Mouse (Mus musculus): ENCODE results near the gene Tysnd1. TPM values are rescaled to one million over a fixed set of nuclear protein-coding genes. Genes with fewer than 3 reads are reported as not detected.

Tysnd1 gene
- polyA plus RNA-seq, 1 experiment from 2014 or later: 35.5 TPM

GRCm38 (mm10) chr10:61656928-61657882, 38.1 kb upstream of the Tysnd1 start:
- Histone ChIP-seq H3K27ac (ENCODE audit: low read depth, low read length) (no peak overlapping the region), H3K4me2 (ENCODE audit: low read depth) (no peak overlapping the region), H3K4me1 (ENCODE audit: control insufficient read depth, insufficient read depth, low read length) (no peaks in the 10 kb centered on the region), H3K9ac (ENCODE audit: low read length) (no peak overlapping the region), H3K4me3 (ENCODE audit: low read depth, low read length) (no peak overlapping the region), H3K9me3 (ENCODE audit: control insufficient read depth, low read length) (no peaks in the 10 kb centered on the region), H3K36me3 (ENCODE audit: control insufficient read depth, insufficient read depth, low read length) (peaks cover 5% of the 10 kb centered on the region), H3K27me3 (ENCODE audit: control insufficient read depth, insufficient read depth, low read length) (no peaks in the 10 kb centered on the region)
- no peak for ATAC-seq (ENCODE audit: insufficient read depth, low FRiP score, low TSS enrichment)
- DNase-seq (ENCODE audit: low spot score): no peak
- 92% methylated on average over 18 of the region's 18 CpGs for WGBS

GRCm38 (mm10) chr10:61657985-61658384, 37.3 kb upstream of the Tysnd1 start:
- ATAC-seq (ENCODE audit: insufficient read depth, low FRiP score, low TSS enrichment) (no peak), DNase-seq (ENCODE audit: low spot score) (peak; percentile 31)
- Histone ChIP-seq H3K9me3 (ENCODE audit: control insufficient read depth, low read length) (no peaks in the 10 kb centered on the region), H3K27ac (ENCODE audit: low read depth, low read length) (no peak overlapping the region), H3K4me3 (ENCODE audit: low read depth, low read length) (no peak overlapping the region), H3K4me2 (ENCODE audit: low read depth) (no peak overlapping the region), H3K36me3 (ENCODE audit: control insufficient read depth, insufficient read depth, low read length) (peaks cover 7% of the 10 kb centered on the region), H3K4me1 (ENCODE audit: control insufficient read depth, insufficient read depth, low read length) (no peaks in the 10 kb centered on the region), H3K27me3 (ENCODE audit: control insufficient read depth, insufficient read depth, low read length) (no peaks in the 10 kb centered on the region), H3K9ac (ENCODE audit: low read length) (no peak overlapping the region)
- WGBS: 37% methylated on average over 4 of the region's 4 CpGs

- Histone ChIP-seq H3K9me3 (ENCODE audit: control insufficient read depth, low read length) (no peaks in the 10 kb centered on the region), H3K4me3 (ENCODE audit: low read depth, low read length) (no peak overlapping the region), H3K36me3 (ENCODE audit: control insufficient read depth, insufficient read depth, low read length) (peaks cover 9% of the 10 kb centered on the region), H3K4me2 (ENCODE audit: low read depth) (no peak overlapping the region), H3K27ac (ENCODE audit: low read depth, low read length) (no peak overlapping the region), H3K4me1 (ENCODE audit: control insufficient read depth, insufficient read depth, low read length) (no peaks in the 10 kb centered on the region), H3K9ac (ENCODE audit: low read length) (no peak overlapping the region), H3K27me3 (ENCODE audit: control insufficient read depth, insufficient read depth, low read length) (no peaks in the 10 kb centered on the region)
- DNase-seq (ENCODE audit: low spot score): no peak
- 74% methylated on average over 8 of the region's 8 CpGs for WGBS
- ATAC-seq (ENCODE audit: insufficient read depth, low FRiP score, low TSS enrichment): no peak
Measured at GRCm38 (mm10) chr10:61661887-61662286, 33.4 kb upstream of the Tysnd1 start.

GRCm38 (mm10) chr10:61662391-61662988, 32.8 kb upstream of the Tysnd1 start:
- H3K4me2 ChIP-seq (ENCODE audit: low read depth): no peak overlapping the region
- ATAC-seq (ENCODE audit: insufficient read depth, low FRiP score, low TSS enrichment): no peak
- H3K4me1 ChIP-seq (ENCODE audit: control insufficient read depth, insufficient read depth, low read length): no peaks in the 10 kb centered on the region
- no peak overlapping the region for H3K4me3 ChIP-seq (ENCODE audit: low read depth, low read length)
- WGBS: 65% methylated on average over 10 of the region's 10 CpGs
- no peak for DNase-seq (ENCODE audit: low spot score)
- H3K27me3 ChIP-seq (ENCODE audit: control insufficient read depth, insufficient read depth, low read length): no peaks in the 10 kb centered on the region
- H3K27ac ChIP-seq (ENCODE audit: low read depth, low read length): no peak overlapping the region
- peaks cover 9% of the 10 kb centered on the region for H3K36me3 ChIP-seq (ENCODE audit: control insufficient read depth, insufficient read depth, low read length)
- H3K9me3 ChIP-seq (ENCODE audit: control insufficient read depth, low read length): no peaks in the 10 kb centered on the region
- H3K9ac ChIP-seq (ENCODE audit: low read length): no peak overlapping the region; the same call in 1 of the 2 replicates

GRCm38 (mm10) chr10:61665111-61665510, 30.2 kb upstream of the Tysnd1 start:
- H3K27me3 ChIP-seq (ENCODE audit: control insufficient read depth, insufficient read depth, low read length): no peaks in the 10 kb centered on the region
- peaks cover 19% of the 10 kb centered on the region for H3K36me3 ChIP-seq (ENCODE audit: control insufficient read depth, insufficient read depth, low read length)
- H3K4me1 ChIP-seq (ENCODE audit: control insufficient read depth, insufficient read depth, low read length): no peaks in the 10 kb centered on the region
- no peak overlapping the region for H3K4me3 ChIP-seq (ENCODE audit: low read depth, low read length)
- ATAC-seq (ENCODE audit: insufficient read depth, low FRiP score, low TSS enrichment) (no peak), DNase-seq (ENCODE audit: low spot score) (no peak)
- H3K4me2 ChIP-seq (ENCODE audit: low read depth): no peak overlapping the region
- H3K27ac ChIP-seq (ENCODE audit: low read depth, low read length): no peak overlapping the region
- no peak overlapping the region for H3K9ac ChIP-seq (ENCODE audit: low read length)
- 92% methylated on average over 10 of the region's 10 CpGs for WGBS
- no peaks in the 10 kb centered on the region for H3K9me3 ChIP-seq (ENCODE audit: control insufficient read depth, low read length)

- no peak for DNase-seq (ENCODE audit: low spot score)
- Histone ChIP-seq H3K36me3 (ENCODE audit: control insufficient read depth, insufficient read depth, low read length) (peaks cover 25% of the 10 kb centered on the region), H3K27ac (ENCODE audit: low read depth, low read length) (no peak overlapping the region), H3K4me3 (ENCODE audit: low read depth, low read length) (no peak overlapping the region), H3K9me3 (ENCODE audit: control insufficient read depth, low read length) (no peaks in the 10 kb centered on the region), H3K27me3 (ENCODE audit: control insufficient read depth, insufficient read depth, low read length) (no peaks in the 10 kb centered on the region), H3K4me2 (ENCODE audit: low read depth) (no peak overlapping the region), H3K9ac (ENCODE audit: low read length) (no peak overlapping the region), H3K4me1 (ENCODE audit: control insufficient read depth, insufficient read depth, low read length) (no peaks in the 10 kb centered on the region)
- ATAC-seq (ENCODE audit: insufficient read depth, low FRiP score, low TSS enrichment): no peak
- 91% methylated on average over 3 of the region's 3 CpGs for WGBS
Measured at GRCm38 (mm10) chr10:61665651-61666050, 29.7 kb upstream of the Tysnd1 start.

- no peaks in the 10 kb centered on the region for H3K9me3 ChIP-seq (ENCODE audit: control insufficient read depth, low read length)
- DNase-seq (ENCODE audit: low spot score): no peak
- H3K27ac ChIP-seq (ENCODE audit: low read depth, low read length): no peak overlapping the region
- no peak overlapping the region for H3K9ac ChIP-seq (ENCODE audit: low read length)
- ATAC-seq (ENCODE audit: insufficient read depth, low FRiP score, low TSS enrichment): no peak
- no peak overlapping the region for H3K4me2 ChIP-seq (ENCODE audit: low read depth)
- no peaks in the 10 kb centered on the region for H3K4me1 ChIP-seq (ENCODE audit: control insufficient read depth, insufficient read depth, low read length)
- no peaks in the 10 kb centered on the region for H3K27me3 ChIP-seq (ENCODE audit: control insufficient read depth, insufficient read depth, low read length)
- WGBS: 85% methylated on average over 7 of the region's 7 CpGs
- no peak overlapping the region for H3K4me3 ChIP-seq (ENCODE audit: low read depth, low read length)
- peaks cover 23% of the 10 kb centered on the region for H3K36me3 ChIP-seq (ENCODE audit: control insufficient read depth, insufficient read depth, low read length)
Measured at GRCm38 (mm10) chr10:61669289-61669688, 26.0 kb upstream of the Tysnd1 start.

- no peak overlapping the region for H3K4me2 ChIP-seq (ENCODE audit: low read depth)
- no peaks in the 10 kb centered on the region for H3K9me3 ChIP-seq (ENCODE audit: control insufficient read depth, low read length)
- H3K36me3 ChIP-seq (ENCODE audit: control insufficient read depth, insufficient read depth, low read length): peaks cover 24% of the 10 kb centered on the region
- no peak for ATAC-seq (ENCODE audit: insufficient read depth, low FRiP score, low TSS enrichment)
- no peak overlapping the region for H3K27ac ChIP-seq (ENCODE audit: low read depth, low read length)
- no peak for DNase-seq (ENCODE audit: low spot score)
- no peak overlapping the region for H3K9ac ChIP-seq (ENCODE audit: low read length)
- H3K27me3 ChIP-seq (ENCODE audit: control insufficient read depth, insufficient read depth, low read length): no peaks in the 10 kb centered on the region
- H3K4me3 ChIP-seq (ENCODE audit: low read depth, low read length): no peak overlapping the region
- no peaks in the 10 kb centered on the region for H3K4me1 ChIP-seq (ENCODE audit: control insufficient read depth, insufficient read depth, low read length)
Measured at GRCm38 (mm10) chr10:61669896-61670295, 25.4 kb upstream of the Tysnd1 start.

- Histone ChIP-seq H3K9ac (ENCODE audit: low read length) (no peak overlapping the region), H3K27me3 (ENCODE audit: control insufficient read depth, insufficient read depth, low read length) (no peaks in the 10 kb centered on the region), H3K4me3 (ENCODE audit: low read depth, low read length) (no peak overlapping the region), H3K4me1 (ENCODE audit: control insufficient read depth, insufficient read depth, low read length) (no peaks in the 10 kb centered on the region), H3K4me2 (ENCODE audit: low read depth) (no peak overlapping the region), H3K27ac (ENCODE audit: low read depth, low read length) (no peak overlapping the region), H3K9me3 (ENCODE audit: control insufficient read depth, low read length) (no peaks in the 10 kb centered on the region), H3K36me3 (ENCODE audit: control insufficient read depth, insufficient read depth, low read length) (peaks cover 24% of the 10 kb centered on the region)
- ATAC-seq (ENCODE audit: insufficient read depth, low FRiP score, low TSS enrichment) (no peak), DNase-seq (ENCODE audit: low spot score) (no peak)
- 93% methylated on average over 3 of the region's 3 CpGs for WGBS
Measured at GRCm38 (mm10) chr10:61670758-61671157, 24.6 kb upstream of the Tysnd1 start.
